Mouse (Mus musculus) limb, embryonic 13.5 days (tissue): Measurements from ENCODE around the gene Cdkl1. TPM values are rescaled to one million over a fixed set of nuclear protein-coding genes. Genes with fewer than 3 reads are reported as not detected.

Source experiments
- ATAC-seq: fragments of 200-750 bp; cut with Nextera tagmentation; 2 replicates; pipeline ENCODE4 v1.8.0; 2017; ENCODE audit warnings: low read depth, moderate number of reproducible peaks, moderate TSS enrichment; ENCODE audit not compliant: low FRiP score
- H3K27ac ChIP-seq: fragments of 300-500 bp; sonication (generic); 2 replicates; pipeline ENCODE4 v1.5.1; 2015; ENCODE audit warnings: inconsistent platforms, mild to moderate bottlenecking, moderate library complexity
- H3K27me3 ChIP-seq: fragments of 300-500 bp; sonication (generic); 2 replicates; pipeline ENCODE4 v1.6.1; 2015; ENCODE audit warnings: mild to moderate bottlenecking, inconsistent platforms
- H3K36me3 ChIP-seq: fragments of 300-500 bp; sonication (generic); 2 replicates; pipeline ENCODE4 v1.6.1; 2015; ENCODE audit warnings: inconsistent platforms, mild to moderate bottlenecking, moderate library complexity
- H3K4me1 ChIP-seq: fragments of 300-500 bp; sonication (generic); 2 replicates; pipeline ENCODE4 v1.6.1; 2015; ENCODE audit warnings: inconsistent platforms
- H3K4me2 ChIP-seq: fragments of 300-500 bp; sonication (generic); replicated peaks from 2 replicates; pipeline ENCODE4 v1.6.1; 2015; ENCODE audit warnings: inconsistent platforms, mild to moderate bottlenecking, moderate library complexity
- H3K4me3 ChIP-seq: fragments of 300-500 bp; sonication (generic); 2 replicates; pipeline ENCODE4 v1.5.1; 2015; ENCODE audit warnings: moderate library complexity, mild to moderate bottlenecking, inconsistent platforms
- H3K9ac ChIP-seq: fragments of 300-500 bp; sonication (generic); 2 replicates; pipeline ENCODE4 v1.6.1; 2015; ENCODE audit warnings: mild to moderate bottlenecking, inconsistent platforms
- H3K9me3 ChIP-seq: fragments of 300-500 bp; sonication (generic); 2 replicates; pipeline ENCODE4 v1.6.1; 2016; ENCODE audit warnings: inconsistent platforms
- WGBS: fragments of 180-500 bp; shearing (Covaris S2); methylation state at CpG from one replicate; pipeline ENCODE4 v1.1.7; 2015; 5-methylcytosine and 5-hydroxymethylcytosine counted together
- polyA plus RNA-seq: library from polyadenylated mRNA; unstranded; fragments of >200 nt; fragmentation: Nextera tagmentation; extraction: Ambion mirVana; gene quantifications from 2 replicates; pipeline ENCODE4 v1.2.1, GENCODE M21; 2015

The Cdkl1 gene
- 1.2 and 1.3 TPM in 2 replicates for polyA plus RNA-seq

DNA sequence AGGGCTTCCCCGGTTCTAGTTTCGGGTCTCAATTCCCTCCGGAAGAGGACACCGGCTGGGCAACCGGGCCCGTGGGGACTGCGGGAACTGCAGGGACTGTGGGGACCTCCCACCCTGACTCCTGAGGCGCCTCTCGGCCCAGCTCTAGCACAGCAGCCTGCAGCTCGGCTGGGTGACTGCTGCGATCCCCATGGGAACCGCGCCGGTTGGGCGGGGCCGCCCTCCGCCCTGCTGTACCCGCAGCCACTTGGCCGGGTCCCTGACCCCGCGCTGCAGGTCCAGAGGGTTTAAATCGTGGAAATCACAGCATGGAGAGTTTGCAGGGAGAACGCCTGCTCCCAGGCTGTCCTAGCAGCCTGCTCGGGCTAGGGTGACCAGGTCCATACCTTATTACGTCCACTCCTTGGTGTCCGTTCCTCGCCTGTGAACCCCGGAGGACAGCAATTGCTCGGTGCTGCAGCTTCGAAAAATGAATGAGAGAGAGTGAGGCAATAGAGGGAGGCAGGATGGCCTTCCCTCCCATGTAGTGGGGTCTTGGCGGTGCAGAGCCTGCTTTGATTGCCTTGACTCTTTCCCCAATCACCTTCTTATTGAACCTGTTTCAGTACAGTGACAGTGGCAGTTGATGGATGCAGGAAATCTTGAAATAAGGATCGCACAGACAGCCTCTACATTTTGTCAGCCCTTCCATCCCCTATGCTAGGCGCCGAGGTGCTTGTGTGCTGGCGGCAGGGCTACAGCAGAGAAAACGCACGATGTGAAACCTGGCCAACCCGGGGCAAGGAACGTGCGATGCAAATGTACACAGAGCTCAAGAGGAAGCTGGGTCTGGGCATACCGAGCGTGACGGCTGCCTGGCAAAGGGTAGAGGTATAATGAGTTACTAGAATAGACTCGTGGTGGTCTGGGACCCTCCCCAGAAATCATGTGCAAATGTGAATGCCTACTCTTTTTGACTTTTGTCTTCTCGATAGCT, at the start of gene Cdkl1:
TSS of gene Cdkl1 (minus strand) at position 738 of the 976 bp plus-strand sequence.
- WGBS = 3% methylated on average over 45 of the region's 45 CpGs
- H3K9ac ChIP-seq = peak within 1 kb of the TSS; percentile 70
- H3K4me1 ChIP-seq = peaks cover 18% of the 10 kb centered on the region
- H3K36me3 ChIP-seq = no peaks in the 10 kb centered on the region
- H3K4me3 ChIP-seq = peak within 1 kb of the TSS; percentile 57
- no peak within 1 kb of the TSS for H3K27ac ChIP-seq
- ATAC-seq = peak; percentile 75
- H3K4me2 ChIP-seq = peak within 1 kb of the TSS; percentile 100
- H3K27me3 ChIP-seq = peaks cover 34% of the 10 kb centered on the region
- no peaks in the 10 kb centered on the region for H3K9me3 ChIP-seq

DNA sequence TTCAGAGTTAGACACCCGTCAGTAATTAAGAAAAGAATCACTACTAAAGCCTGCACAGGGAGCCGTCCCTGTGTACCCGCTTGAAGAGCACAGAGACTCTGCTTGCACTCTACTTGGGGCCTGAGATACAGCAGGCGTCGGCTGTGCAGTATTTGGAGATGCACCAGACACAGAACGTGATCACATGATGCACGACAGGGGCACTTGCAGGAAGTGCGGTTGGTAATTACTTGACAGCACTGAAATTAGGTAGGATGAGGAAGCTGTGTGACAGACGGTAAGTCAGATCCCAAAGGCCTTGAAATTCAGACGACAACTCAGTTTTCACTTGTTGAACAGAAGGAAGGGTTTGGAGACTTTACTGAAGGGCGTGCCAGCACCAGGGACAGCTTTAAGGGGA, 47.3 kb upstream of the Cdkl1 start:
- Histone ChIP-seq H3K9ac (no peak overlapping the region), H3K9me3 (no peaks in the 10 kb centered on the region), H3K27me3 (no peaks in the 10 kb centered on the region), H3K4me3 (no peak overlapping the region), H3K4me1 (no peaks in the 10 kb centered on the region), H3K27ac (no peak overlapping the region), H3K4me2 (no peak overlapping the region), H3K36me3 (peaks cover 75% of the 10 kb centered on the region)
- no peak for ATAC-seq
- WGBS = 79% methylated on average over 11 of the region's 11 CpGs

DNA sequence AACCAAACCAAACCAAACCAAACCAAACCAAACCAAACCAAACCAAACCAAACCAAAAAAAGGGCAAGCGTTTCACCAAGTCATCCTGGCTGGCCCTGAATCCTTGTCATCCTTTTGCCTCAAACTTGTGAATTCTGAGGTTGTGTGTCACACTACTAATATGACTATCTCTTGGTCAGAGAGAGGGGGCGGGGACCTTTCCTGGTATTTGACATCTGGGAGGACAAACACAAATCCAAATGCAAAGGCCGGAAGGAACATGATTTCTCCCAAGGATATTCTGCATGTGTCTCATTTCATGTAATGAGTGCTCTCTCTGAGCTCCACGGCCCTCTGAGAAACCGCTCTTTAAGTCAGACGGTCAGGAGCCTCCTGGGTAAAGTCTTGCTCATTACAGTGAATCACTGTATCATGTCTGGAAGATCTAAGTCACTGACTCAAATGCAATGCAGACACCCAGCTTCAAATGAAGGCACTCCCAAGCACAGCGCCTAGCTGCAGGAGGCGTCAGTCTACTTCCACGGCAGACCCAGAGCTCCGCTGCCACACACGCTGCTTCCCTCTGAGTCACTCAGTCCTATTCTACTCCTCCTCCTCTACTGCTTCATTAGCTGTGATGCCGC, 43.0 kb upstream of the Cdkl1 start:
- Histone ChIP-seq H3K4me3 (no peak overlapping the region), H3K27ac (no peak overlapping the region), H3K4me2 (no peak overlapping the region), H3K9me3 (no peaks in the 10 kb centered on the region), H3K9ac (no peak overlapping the region), H3K27me3 (no peaks in the 10 kb centered on the region), H3K36me3 (peaks cover 71% of the 10 kb centered on the region), H3K4me1 (no peaks in the 10 kb centered on the region)
- ATAC-seq = no peak
- WGBS = 81% methylated on average over 12 of the region's 12 CpGs

DNA sequence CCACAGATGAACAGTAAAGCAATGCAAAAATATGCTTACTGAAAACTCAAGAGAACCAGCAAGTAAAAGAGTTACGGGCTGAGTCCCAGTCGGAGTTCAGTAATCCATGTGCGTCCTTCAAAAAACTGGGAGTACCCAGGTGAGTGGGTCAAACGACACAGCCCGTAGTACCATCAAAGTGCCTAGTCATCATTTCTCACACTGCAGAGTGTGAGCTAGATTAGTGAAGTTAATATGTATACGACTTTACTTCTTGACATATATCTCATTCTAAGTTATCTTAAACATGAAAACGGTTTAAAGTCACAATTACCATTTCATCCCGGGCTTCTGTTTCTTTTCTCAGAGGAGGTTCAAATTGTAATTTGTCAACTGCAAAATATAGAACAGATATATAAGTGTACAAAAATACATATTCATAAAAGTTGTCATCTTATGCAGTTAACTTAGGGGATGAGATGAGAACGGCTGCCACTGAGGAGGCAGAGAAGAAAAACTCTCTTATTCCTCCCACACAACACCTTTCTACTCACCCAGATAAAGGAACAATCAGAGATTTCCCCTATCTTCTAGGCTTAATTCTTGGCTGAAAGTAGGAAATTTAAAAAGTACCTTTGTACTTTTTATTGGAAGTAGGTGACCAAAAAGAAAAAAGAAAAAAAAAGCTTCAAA, 40.3 kb upstream of the Cdkl1 start:
- 93% methylated on average over 9 of the region's 9 CpGs for WGBS
- Histone ChIP-seq H3K4me1 (no peaks in the 10 kb centered on the region), H3K9ac (no peak overlapping the region), H3K27me3 (no peaks in the 10 kb centered on the region), H3K9me3 (no peaks in the 10 kb centered on the region), H3K36me3 (peaks cover 76% of the 10 kb centered on the region), H3K27ac (no peak overlapping the region), H3K4me3 (no peak overlapping the region), H3K4me2 (no peak overlapping the region)
- no peak for ATAC-seq

DNA sequence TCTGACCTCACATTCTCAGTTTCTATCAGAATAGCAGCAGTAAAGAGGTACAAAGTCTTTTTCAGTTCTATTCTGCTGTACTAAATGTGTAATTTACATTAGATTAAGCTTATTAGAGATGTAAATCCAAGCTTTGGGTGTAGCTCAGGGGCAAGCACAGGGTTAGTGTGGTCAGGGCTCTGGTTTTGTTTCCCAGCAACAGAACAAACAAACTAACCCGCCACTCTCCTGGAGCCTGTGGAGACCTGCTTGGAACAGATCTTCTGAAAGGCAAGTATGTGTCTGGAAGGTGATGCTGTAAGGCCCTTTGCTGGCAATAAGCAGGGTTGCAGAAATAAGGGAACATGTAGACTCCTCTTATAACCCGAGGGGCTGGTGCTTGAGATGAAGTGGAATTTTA, 37.1 kb upstream of the Cdkl1 start:
- H3K4me1 ChIP-seq = no peaks in the 10 kb centered on the region
- peaks cover 70% of the 10 kb centered on the region for H3K36me3 ChIP-seq
- no peaks in the 10 kb centered on the region for H3K9me3 ChIP-seq
- WGBS = 72% methylated on average over 2 of the region's 2 CpGs
- H3K4me3 ChIP-seq = no peak overlapping the region
- no peaks in the 10 kb centered on the region for H3K27me3 ChIP-seq
- no peak overlapping the region for H3K9ac ChIP-seq
- H3K27ac ChIP-seq = no peak overlapping the region
- no peak overlapping the region for H3K4me2 ChIP-seq
- ATAC-seq = no peak

DNA sequence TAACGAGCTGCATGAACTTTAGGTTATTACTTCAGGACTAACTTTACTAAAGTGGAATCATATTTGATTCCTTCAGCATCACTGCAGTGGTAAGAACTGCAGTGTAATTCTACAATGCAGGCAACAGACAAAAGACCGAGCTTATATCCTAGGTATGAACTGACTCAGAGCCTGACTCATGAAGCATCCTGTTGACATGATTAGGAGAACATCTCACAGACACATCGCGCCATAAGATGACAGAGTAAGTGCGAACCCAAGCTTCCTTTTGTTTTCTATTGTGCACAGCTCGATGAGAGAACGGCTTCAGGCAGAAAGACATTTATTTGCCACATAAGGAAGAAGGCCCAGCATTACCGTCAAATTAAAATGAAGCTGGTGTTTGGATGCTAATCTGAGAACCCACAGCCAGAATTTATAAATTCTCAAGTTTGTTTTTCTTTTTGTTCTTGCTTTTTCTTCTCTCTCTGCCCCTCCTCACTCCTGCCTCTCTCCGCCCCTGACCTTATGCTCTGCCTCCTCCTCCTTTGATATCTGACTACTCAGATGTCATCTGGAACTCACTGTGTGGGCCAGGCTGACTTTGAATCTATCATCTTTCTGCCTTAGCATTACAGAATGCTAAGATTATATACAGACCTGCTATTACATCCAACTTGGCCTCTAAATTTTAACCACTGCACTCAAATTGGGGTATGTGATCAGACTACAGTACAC, 34.0 kb upstream of the Cdkl1 start:
- Histone ChIP-seq H3K4me1 (no peaks in the 10 kb centered on the region), H3K27me3 (no peaks in the 10 kb centered on the region), H3K36me3 (peaks cover 84% of the 10 kb centered on the region), H3K4me2 (no peak overlapping the region), H3K27ac (no peak overlapping the region), H3K9me3 (peaks cover 6% of the 10 kb centered on the region; the same call in 1 of the 2 replicates), H3K9ac (no peak overlapping the region), H3K4me3 (no peak overlapping the region)
- WGBS = 90% methylated on average over 9 of the region's 9 CpGs
- no peak for ATAC-seq

DNA sequence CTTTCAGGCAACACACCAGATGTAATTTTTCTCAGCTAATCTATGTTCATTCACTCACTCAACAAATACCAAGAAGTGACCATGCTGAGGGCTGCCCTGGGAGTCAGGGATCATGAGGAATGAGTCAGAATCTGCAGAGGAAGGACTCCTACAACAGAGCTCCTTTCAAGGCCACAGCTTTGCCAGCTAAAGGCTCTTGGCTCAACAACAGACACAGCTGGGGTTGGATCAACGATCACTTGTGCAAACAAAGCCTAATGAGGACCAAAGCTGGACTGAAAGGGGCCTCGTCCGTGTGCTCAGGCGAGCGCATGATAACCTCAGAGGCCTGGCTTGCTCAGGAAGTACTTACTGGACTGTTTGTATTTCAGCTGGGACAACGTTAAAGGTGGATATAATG, 23.2 kb upstream of the Cdkl1 start:
- Histone ChIP-seq H3K27ac (no peak overlapping the region), H3K9me3 (no peaks in the 10 kb centered on the region), H3K36me3 (peaks cover 77% of the 10 kb centered on the region), H3K4me2 (no peak overlapping the region), H3K9ac (no peak overlapping the region), H3K4me3 (no peak overlapping the region), H3K4me1 (no peaks in the 10 kb centered on the region), H3K27me3 (no peaks in the 10 kb centered on the region)
- WGBS = 50% methylated on average over 6 of the region's 6 CpGs
- no peak for ATAC-seq

DNA sequence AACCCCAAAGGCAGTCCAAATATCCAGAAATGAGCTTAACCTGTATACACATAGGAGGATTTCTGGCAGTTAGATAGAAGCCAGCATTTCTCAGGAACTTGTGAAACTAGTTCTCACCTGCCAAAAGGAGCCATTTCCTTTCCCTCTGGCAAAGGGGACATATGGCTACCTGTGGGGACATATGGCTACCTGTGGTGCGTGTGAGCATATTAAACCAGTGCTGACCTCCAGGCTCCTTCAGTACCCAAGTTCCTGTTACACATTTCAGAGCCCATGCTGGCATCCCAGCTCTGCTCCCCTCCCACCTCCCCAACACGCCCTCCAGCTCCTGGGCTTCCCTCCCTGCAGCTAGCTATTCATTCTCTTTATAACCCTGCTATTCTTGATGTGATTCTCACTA, 22.5 kb upstream of the Cdkl1 start:
- H3K9me3 ChIP-seq = no peaks in the 10 kb centered on the region
- no peaks in the 10 kb centered on the region for H3K27me3 ChIP-seq
- H3K4me3 ChIP-seq = no peak overlapping the region
- H3K4me2 ChIP-seq = no peak overlapping the region
- no peak for ATAC-seq
- WGBS = 65% methylated on average over 2 of the region's 2 CpGs
- H3K36me3 ChIP-seq = peaks cover 76% of the 10 kb centered on the region
- H3K27ac ChIP-seq = no peak overlapping the region
- H3K9ac ChIP-seq = no peak overlapping the region
- no peaks in the 10 kb centered on the region for H3K4me1 ChIP-seq

DNA sequence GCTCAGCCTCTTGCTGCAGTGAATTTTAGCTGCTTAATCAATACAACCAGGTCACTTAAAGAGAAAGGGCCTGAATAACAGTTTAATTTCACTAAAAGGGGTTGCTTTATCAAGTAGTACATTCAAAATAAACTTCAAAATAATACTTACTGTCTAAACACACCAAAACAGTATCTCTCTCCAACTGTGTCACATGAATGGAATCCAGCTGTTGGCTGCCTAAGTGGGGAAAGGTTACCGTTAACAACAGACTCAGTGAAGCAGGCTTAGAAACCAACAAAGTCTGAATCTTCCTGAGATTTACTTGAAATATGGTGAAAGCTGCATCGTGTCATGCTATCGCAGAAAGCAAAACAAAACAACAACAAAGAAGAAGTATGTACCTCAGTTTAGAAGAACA, 21.9 kb upstream of the Cdkl1 start:
- no peak overlapping the region for H3K4me3 ChIP-seq
- H3K36me3 ChIP-seq = peaks cover 74% of the 10 kb centered on the region
- no peaks in the 10 kb centered on the region for H3K27me3 ChIP-seq
- H3K27ac ChIP-seq = no peak overlapping the region
- no peak overlapping the region for H3K4me2 ChIP-seq
- 82% methylated on average over 3 of the region's 3 CpGs for WGBS
- H3K9me3 ChIP-seq = no peaks in the 10 kb centered on the region
- no peak for ATAC-seq
- no peaks in the 10 kb centered on the region for H3K4me1 ChIP-seq
- no peak overlapping the region for H3K9ac ChIP-seq

DNA sequence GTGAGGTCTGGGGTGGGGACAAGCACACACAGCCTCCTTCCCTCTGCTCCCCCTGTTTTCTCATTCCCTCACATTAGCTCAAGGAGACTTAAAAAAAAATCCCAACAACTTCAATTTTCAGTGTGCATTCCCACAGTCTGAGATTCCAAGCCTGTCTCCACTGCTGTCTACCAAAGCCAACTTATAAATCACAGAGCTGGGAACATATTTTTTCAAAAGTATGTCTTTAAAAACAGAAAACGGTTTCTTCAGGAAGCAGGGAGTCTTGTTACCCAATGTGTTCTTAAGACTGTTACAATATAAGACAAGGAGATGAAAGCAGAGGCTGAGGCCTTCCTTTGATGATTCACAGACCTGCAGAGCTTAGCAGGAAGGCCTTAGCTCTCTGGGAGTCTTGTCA, 20.9 kb upstream of the Cdkl1 start:
- Histone ChIP-seq H3K27me3 (no peaks in the 10 kb centered on the region), H3K36me3 (peaks cover 73% of the 10 kb centered on the region), H3K9me3 (no peaks in the 10 kb centered on the region), H3K27ac (no peak overlapping the region), H3K4me2 (no peak overlapping the region), H3K9ac (no peak overlapping the region), H3K4me3 (no peak overlapping the region), H3K4me1 (no peaks in the 10 kb centered on the region)
- WGBS = 34% methylated on average over 1 of the region's 1 CpGs
- no peak for ATAC-seq

DNA sequence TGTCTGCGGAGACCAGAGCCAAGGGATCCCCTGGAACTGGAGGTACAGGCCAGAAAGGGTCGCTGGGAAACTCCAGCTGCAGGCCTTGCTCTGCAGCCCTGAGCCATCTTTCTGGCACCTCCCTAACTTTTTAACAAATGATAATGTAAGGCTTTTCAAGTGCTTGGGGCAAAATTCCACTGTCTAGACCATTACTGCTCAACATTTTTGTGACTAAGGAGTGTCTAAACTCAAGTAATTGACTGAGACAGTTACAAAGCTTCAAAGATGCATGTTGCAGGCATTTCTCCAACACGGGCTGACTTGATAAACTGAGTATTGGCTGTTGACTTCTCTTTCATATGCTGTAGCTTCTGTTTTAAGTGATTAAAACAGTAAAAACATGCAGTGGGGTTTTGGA, 18.4 kb upstream of the Cdkl1 start:
- Histone ChIP-seq H3K4me1 (peaks cover 1% of the 10 kb centered on the region; the same call in 1 of the 2 replicates), H3K27me3 (no peaks in the 10 kb centered on the region), H3K4me2 (no peak overlapping the region), H3K36me3 (peaks cover 67% of the 10 kb centered on the region), H3K9ac (no peak overlapping the region), H3K4me3 (no peak overlapping the region), H3K9me3 (no peaks in the 10 kb centered on the region), H3K27ac (no peak overlapping the region)
- WGBS = 89% methylated on average over 3 of the region's 3 CpGs
- no peak for ATAC-seq
